Mouse (Mus musculus) forebrain, embryonic 15.5 days (tissue): Measurements from ENCODE around the gene Snx11. TPM values are rescaled to one million over a fixed set of nuclear protein-coding genes. Genes with fewer than 3 reads are reported as not detected.

ENCODE experiments used
- ATAC-seq: fragments of 200-750 bp; cut with Nextera tagmentation; replicated peaks from 2 replicates; pipeline ENCODE4 v1.8.0; 2017; ENCODE audit warnings: mild to moderate bottlenecking, moderate TSS enrichment, moderate library complexity
- H3K27ac ChIP-seq: fragments of 300-500 bp; sonication (generic); replicated peaks from 2 replicates; pipeline ENCODE4 v1.5.1; 2015; ENCODE audit warnings: mild to moderate bottlenecking, inconsistent platforms
- H3K27me3 ChIP-seq: fragments of 300-500 bp; sonication (generic); 2 replicates; pipeline ENCODE4 v1.6.1; 2015; ENCODE audit warnings: inconsistent platforms
- H3K36me3 ChIP-seq: fragments of 300-500 bp; sonication (generic); 2 replicates; pipeline ENCODE4 v1.6.1; 2015; ENCODE audit warnings: mild to moderate bottlenecking, inconsistent platforms
- H3K4me1 ChIP-seq: fragments of 300-500 bp; sonication (generic); 2 replicates; pipeline ENCODE4 v1.6.1; 2015; ENCODE audit warnings: inconsistent platforms
- H3K4me2 ChIP-seq: fragments of 300-500 bp; sonication (generic); replicated peaks from 2 replicates; pipeline ENCODE4 v1.6.1; 2015; ENCODE audit warnings: mild to moderate bottlenecking, inconsistent platforms
- H3K4me3 ChIP-seq: fragments of 300-500 bp; sonication (generic); 2 replicates; pipeline ENCODE4 v1.5.1; 2015; ENCODE audit warnings: mild to moderate bottlenecking, inconsistent platforms
- H3K9ac ChIP-seq: fragments of 300-500 bp; sonication (generic); replicated peaks from 2 replicates; pipeline ENCODE4 v1.6.1; 2015; ENCODE audit warnings: mild to moderate bottlenecking, inconsistent platforms
- H3K9me3 ChIP-seq: fragments of 300-500 bp; sonication (generic); 2 replicates; pipeline ENCODE4 v1.6.1; 2016; ENCODE audit warnings: inconsistent platforms
- WGBS: fragments of 180-500 bp; shearing (Covaris S2); methylation state at CpG from one replicate; pipeline ENCODE4 v1.1.7; 2015; ENCODE audit warnings: mixed read lengths; 5-methylcytosine and 5-hydroxymethylcytosine counted together
- polyA plus RNA-seq: library from polyadenylated mRNA; unstranded; fragments of >200 nt; fragmentation: Nextera tagmentation; extraction: Ambion mirVana; gene quantifications from 2 replicates; pipeline ENCODE4 v1.2.1, GENCODE M21; 2015

Snx11 gene
- polyA plus RNA-seq, 1 experiment from 2014 or later = 45.4 TPM

DNA sequence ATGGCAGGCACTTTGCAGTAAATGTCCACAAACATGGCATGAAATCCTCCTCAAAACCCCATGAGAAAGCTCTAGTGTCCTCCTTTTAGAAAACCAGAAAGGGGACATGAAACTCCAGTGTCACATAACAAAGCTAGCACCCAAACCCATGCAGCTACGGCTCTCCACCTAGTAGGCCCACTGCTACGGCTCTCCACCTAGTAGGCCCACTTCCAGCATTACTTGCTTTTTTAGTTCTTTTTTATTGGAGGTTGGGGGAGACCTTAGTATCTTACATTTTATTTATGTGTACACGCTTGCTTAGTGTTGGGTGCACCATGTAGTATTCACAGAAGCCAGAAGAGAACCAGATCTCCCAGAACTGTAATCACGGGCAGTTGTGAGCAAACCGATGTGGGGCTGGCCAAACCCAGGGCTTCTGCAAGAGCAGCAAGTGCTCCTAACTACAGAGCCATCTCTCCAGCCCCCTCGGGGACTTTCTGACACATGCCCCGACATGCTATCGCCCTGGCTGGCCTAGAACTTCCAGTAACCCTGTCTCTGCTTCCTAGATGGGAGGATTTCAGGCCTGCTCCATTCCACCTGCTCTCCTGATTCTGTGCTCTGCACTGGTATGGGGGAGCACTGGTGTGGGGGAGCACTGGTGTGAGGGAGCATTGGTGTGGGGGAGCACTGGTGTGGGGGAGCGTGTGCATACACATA lies 5.9 kb downstream of the Snx11 start:
- Histone ChIP-seq H3K36me3 (peaks cover 54% of the 10 kb centered on the region), H3K4me1 (peaks cover 34% of the 10 kb centered on the region), H3K27me3 (no peaks in the 10 kb centered on the region), H3K9me3 (no peaks in the 10 kb centered on the region), H3K4me2 (no peak overlapping the region), H3K9ac (no peak overlapping the region), H3K27ac (no peak overlapping the region), H3K4me3 (no peak overlapping the region)
- 97% methylated on average over 9 of the region's 9 CpGs for WGBS
- no peak for ATAC-seq

DNA sequence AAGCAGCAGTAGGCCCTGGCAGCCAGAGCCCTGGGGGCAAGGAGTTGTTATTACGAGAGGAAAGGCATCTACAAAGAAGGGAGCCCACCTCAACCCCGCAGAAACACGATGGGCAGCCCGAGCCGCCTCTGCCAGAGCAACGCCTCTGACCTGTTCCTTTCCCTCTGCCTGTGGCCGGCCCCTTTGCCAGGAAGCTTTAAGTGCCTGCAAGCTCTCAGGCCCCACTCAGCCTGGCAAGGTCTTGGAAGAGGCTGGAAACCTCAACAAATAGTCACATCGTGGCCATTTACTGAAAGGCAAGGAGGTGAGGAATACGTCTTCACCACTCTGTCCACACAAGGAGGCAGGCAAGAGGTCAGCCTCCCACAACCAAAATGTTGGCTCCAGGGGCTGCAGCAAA lies 9.1 kb downstream of the Snx11 start:
- no peaks in the 10 kb centered on the region for H3K9me3 ChIP-seq
- no peak overlapping the region for H3K4me2 ChIP-seq
- no peak overlapping the region for H3K9ac ChIP-seq
- 73% methylated on average over 9 of the region's 9 CpGs for WGBS
- H3K36me3 ChIP-seq = peaks cover 49% of the 10 kb centered on the region
- no peak for ATAC-seq
- peak overlapping the region; percentile 51 for H3K27ac ChIP-seq
- H3K27me3 ChIP-seq = no peaks in the 10 kb centered on the region
- no peak overlapping the region for H3K4me3 ChIP-seq
- H3K4me1 ChIP-seq = peaks cover 24% of the 10 kb centered on the region

DNA sequence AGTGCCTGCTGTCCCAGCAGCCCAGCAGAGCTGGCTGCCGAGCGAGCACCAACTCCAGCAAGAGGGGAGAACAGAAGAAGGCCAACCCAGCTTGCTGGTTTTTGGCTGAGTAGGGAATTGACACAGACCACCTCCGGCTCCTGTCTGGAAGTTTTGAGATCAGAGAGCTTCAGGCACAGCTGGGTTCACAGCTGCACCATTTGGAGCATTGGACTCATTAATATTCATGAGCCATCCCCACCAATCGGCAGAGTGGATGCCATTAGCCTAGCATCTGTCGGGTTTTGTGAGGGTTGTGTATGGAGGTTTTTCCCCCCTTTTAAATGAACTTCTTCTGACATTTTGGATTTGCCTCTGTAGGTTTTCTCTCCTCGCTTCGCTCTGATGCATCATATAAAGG lies 10.3 kb downstream of the Snx11 start:
- 22% methylated on average over 7 of the region's 7 CpGs for WGBS
- ATAC-seq = peak; percentile 69
- Histone ChIP-seq H3K4me2 (no peak overlapping the region), H3K27ac (peak overlapping the region; percentile 51), H3K4me3 (no peak overlapping the region), H3K36me3 (peaks cover 38% of the 10 kb centered on the region), H3K9me3 (no peaks in the 10 kb centered on the region), H3K27me3 (no peaks in the 10 kb centered on the region), H3K9ac (no peak overlapping the region), H3K4me1 (peaks cover 24% of the 10 kb centered on the region)

DNA sequence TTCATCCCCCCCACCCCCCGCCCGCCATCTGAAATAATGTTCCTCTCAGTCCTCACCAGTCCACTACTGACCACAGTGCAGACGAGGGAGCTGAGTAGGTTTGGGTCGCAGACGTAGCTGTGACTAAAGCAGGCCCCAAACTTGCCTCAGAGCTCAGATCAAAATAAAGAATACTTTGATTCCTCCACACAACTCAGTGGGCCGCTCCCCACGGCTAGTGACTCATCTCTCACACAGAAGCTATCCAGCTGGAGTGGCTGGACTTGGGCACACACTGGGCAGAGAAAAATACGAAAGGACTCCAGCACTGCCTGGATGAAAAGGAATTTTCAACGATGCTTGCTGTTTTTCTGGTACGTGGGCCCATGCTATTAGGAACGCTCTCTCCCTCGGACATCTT lies 10.8 kb downstream of the Snx11 start:
- H3K36me3 ChIP-seq = peaks cover 33% of the 10 kb centered on the region
- 69% methylated on average over 12 of the region's 12 CpGs for WGBS
- H3K4me2 ChIP-seq = no peak overlapping the region
- ATAC-seq = no peak
- H3K4me1 ChIP-seq = peaks cover 24% of the 10 kb centered on the region
- no peak overlapping the region for H3K9ac ChIP-seq
- H3K9me3 ChIP-seq = no peaks in the 10 kb centered on the region
- peak overlapping the region; percentile 51 for H3K27ac ChIP-seq
- H3K27me3 ChIP-seq = no peaks in the 10 kb centered on the region
- H3K4me3 ChIP-seq = no peak overlapping the region

DNA sequence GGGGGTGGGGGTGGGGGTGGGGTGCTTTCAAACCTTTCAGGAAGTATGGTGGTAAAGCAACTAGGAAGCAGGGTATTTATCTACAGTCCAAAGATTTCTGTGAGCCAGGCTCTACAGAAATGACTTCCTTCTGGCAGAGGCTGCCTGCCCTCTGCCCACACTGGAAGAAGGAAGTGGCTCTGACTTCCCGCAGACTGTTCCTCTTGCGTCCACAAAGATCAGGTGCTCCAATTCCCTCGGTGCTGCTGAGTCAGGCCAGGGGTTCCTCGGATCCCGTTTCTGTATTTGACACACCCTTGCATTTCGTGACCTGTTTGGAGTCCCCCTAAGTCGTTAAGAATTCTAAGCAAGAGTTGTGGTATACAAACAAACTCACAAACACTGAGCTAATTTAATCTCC lies 11.7 kb downstream of the Snx11 start:
- H3K36me3 ChIP-seq = peaks cover 24% of the 10 kb centered on the region
- H3K4me3 ChIP-seq = no peak overlapping the region
- no peaks in the 10 kb centered on the region for H3K9me3 ChIP-seq
- H3K27me3 ChIP-seq = no peaks in the 10 kb centered on the region
- H3K9ac ChIP-seq = no peak overlapping the region
- no peak overlapping the region for H3K4me2 ChIP-seq
- no peak for ATAC-seq
- peaks cover 24% of the 10 kb centered on the region for H3K4me1 ChIP-seq
- 72% methylated on average over 7 of the region's 7 CpGs for WGBS
- H3K27ac ChIP-seq = no peak overlapping the region

DNA sequence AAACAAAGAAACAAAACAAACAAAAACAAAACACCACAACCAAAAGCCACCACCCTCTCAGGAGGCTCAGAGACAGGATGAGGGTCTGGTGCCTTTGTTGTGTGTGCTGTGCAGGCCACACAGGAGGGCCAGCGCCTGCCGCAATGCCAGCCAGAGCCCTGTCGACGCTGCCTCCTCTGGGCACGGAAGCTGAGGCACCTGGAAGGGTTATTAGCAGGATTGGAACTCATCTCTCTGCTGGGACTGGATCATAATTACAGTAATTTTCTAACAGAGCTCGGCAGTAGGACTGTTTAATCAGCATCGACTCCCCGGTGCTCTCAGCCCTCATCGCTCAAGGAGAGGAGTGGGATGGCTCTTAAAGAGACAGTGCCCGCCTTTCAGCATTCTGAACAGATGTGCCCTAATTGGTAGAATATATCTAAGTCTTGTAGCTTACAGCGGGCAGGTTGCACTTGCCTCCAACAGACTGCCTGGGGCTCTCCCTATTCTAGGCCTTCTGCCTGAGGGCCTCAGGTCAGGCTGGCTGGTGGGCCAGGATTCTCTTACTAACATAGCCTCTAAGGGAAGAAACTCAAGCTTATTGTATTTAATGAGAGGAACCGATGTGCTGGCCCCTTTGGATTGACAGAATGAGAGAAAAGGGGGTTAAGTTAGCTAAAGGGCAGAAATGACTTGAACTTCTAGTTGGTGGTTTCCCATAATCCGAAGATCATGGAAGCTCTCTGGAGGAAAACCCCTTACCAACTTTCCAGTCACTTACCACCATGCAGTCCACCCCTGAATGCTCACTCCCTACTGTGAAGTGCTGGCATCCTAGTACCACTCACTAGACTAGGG lies 12.6 kb downstream of the Snx11 start:
- Histone ChIP-seq H3K27ac (no peak overlapping the region; the same call in 1 of the 2 replicates), H3K4me1 (peaks cover 24% of the 10 kb centered on the region), H3K9me3 (no peaks in the 10 kb centered on the region), H3K4me3 (no peak overlapping the region), H3K27me3 (no peaks in the 10 kb centered on the region), H3K9ac (no peak overlapping the region), H3K4me2 (no peak overlapping the region), H3K36me3 (peaks cover 15% of the 10 kb centered on the region; the same call in 1 of the 2 replicates)
- 27% methylated on average over 13 of the region's 13 CpGs for WGBS
- ATAC-seq = peak; percentile 47; the same call in 1 of the 2 replicates

DNA sequence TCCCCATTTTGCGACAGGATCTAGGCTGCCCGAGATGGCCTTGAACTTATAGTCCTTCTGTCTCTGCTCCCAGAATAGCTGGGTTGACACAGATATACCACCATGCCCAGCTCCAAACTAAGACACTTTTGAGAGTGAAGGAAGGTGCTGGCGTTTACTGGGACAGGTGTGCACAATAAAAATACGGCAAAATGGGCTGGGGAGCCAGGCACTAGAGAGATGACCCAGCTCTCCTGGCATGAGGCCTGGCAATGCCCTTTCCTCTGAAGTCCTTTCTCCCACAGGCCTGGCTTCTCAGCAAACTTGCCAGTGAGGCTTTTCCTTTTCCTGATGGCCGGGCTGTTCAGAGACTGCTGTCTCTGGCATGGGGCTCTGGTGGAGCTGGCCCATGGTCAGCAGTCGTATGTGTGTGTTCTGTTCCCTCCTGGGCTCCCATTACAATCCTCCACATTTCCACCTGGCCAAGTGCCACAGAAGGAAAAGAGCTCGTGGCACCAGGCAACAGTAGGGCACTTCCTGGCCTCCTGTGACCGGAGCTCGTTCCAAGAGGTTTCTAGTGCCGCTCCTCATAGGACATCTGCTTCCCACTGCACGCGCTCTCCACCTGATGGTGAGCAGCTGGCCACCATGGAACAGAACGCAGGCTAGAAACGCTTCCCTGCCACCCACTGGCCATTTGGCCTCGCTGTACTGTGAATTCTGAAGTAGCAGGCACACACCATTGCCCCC lies 14.5 kb downstream of the Snx11 start:
- Histone ChIP-seq H3K4me2 (no peak overlapping the region), H3K9me3 (no peaks in the 10 kb centered on the region), H3K27me3 (no peaks in the 10 kb centered on the region), H3K4me1 (peaks cover 24% of the 10 kb centered on the region), H3K36me3 (0 out of 2 replicates have a peak, but pooled peaks cover 2% of the 10 kb centered on the region), H3K4me3 (no peak overlapping the region), H3K27ac (no peak overlapping the region), H3K9ac (no peak overlapping the region)
- WGBS = 65% methylated on average over 15 of the region's 15 CpGs
- no peak for ATAC-seq

DNA sequence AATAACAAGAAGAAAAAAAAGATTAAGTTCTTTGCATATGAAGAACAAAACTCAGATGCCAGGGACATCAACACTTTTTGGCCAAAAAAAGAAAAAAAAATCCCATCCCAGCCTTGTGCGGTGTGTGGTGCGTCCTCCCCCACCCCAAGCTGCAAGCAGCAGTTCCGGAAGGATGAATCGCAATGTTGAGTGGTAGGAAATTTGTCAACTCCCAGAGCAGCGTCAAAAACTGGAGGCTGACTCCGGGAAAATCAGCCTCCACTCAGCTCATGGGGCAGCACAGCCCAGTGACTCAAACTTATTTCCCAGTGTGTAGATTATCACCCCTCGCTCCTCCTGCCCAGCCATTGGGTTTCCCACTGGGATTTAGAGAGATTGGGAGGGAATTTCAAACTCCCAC lies 15.4 kb downstream of the Snx11 start:
- no peak for ATAC-seq
- 72% methylated on average over 7 of the region's 7 CpGs for WGBS
- Histone ChIP-seq H3K27ac (no peak overlapping the region), H3K27me3 (no peaks in the 10 kb centered on the region), H3K4me2 (no peak overlapping the region), H3K4me3 (no peak overlapping the region), H3K9me3 (no peaks in the 10 kb centered on the region), H3K4me1 (peaks cover 15% of the 10 kb centered on the region), H3K9ac (no peak overlapping the region), H3K36me3 (no peaks in the 10 kb centered on the region)

DNA sequence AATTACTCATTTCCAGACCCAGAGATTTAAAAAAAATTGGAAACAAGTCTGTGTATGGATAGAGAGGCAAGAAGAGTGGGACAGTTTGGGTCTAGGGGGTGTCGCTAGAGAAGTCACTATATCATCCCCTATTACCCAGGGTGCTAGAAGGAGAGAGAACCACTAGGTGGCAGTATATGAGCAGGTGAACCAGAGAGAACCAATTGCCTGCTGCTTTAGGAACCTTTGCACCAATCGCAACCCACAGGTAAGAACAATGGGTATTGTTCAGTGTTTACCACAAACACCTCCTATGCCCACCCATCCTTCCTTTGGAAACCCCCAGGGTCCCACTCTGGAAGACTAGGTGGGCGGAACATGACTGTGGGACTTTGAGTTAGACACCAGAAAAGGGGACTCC lies 17.3 kb downstream of the Snx11 start:
- ATAC-seq = no peak; the same call in 1 of the 2 replicates
- Histone ChIP-seq H3K36me3 (no peaks in the 10 kb centered on the region), H3K27me3 (no peaks in the 10 kb centered on the region), H3K4me3 (no peak overlapping the region), H3K4me1 (0 out of 2 replicates have a peak, but pooled peaks cover 9% of the 10 kb centered on the region), H3K27ac (no peak overlapping the region), H3K9me3 (no peaks in the 10 kb centered on the region), H3K9ac (no peak overlapping the region), H3K4me2 (no peak overlapping the region)
- 45% methylated on average over 3 of the region's 3 CpGs for WGBS

DNA sequence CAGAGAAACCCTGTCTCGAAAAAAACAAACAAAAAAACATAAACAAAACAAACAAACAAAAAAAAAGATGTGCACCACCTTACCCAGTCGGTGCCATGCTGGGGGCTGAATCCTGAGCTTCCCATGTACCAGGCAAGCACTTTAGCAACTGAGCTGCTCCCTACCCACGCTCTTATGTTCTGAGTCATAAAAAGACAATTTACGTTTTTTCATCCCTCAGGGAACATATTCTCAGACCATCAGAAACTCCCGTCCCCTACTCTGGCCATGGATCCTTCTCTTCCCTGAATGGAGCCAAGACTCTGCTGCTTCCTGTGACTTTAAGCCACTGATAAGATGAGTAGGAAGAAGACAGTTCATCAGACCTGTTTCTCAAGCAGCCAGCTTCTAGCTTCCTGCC lies 19.0 kb downstream of the Snx11 start:
- H3K27ac ChIP-seq = no peak overlapping the region
- no peak for ATAC-seq
- no peaks in the 10 kb centered on the region for H3K27me3 ChIP-seq
- H3K9me3 ChIP-seq = no peaks in the 10 kb centered on the region
- no peaks in the 10 kb centered on the region for H3K4me1 ChIP-seq
- 82% methylated on average over 5 of the region's 5 CpGs for WGBS
- no peak overlapping the region for H3K4me3 ChIP-seq
- no peaks in the 10 kb centered on the region for H3K36me3 ChIP-seq
- H3K4me2 ChIP-seq = no peak overlapping the region
- H3K9ac ChIP-seq = no peak overlapping the region

DNA sequence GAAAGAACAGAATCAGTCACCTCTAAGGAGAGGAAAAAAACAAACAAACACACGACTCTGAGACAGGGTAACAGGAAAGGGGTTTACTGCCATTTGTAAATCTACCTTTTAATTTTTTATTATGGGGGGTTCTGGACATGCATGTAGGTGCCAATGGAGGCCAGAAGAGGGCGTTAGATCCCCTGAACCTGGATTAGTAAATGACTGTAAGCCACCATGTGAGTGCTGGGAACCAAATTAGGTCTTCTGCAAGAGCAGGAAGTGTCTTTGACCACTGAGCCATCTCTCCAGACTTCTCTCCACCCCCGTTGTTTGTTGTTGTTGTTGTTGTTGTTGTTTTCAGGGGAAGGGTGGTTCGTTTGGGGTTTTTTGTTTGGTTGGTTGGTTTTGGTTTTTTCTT lies 19.9 kb downstream of the Snx11 start:
- Histone ChIP-seq H3K9me3 (no peaks in the 10 kb centered on the region), H3K27me3 (no peaks in the 10 kb centered on the region), H3K4me2 (no peak overlapping the region), H3K4me1 (no peaks in the 10 kb centered on the region), H3K36me3 (no peaks in the 10 kb centered on the region), H3K4me3 (no peak overlapping the region), H3K9ac (no peak overlapping the region), H3K27ac (no peak overlapping the region)
- no peak for ATAC-seq
- 60% methylated on average over 4 of the region's 4 CpGs for WGBS

DNA sequence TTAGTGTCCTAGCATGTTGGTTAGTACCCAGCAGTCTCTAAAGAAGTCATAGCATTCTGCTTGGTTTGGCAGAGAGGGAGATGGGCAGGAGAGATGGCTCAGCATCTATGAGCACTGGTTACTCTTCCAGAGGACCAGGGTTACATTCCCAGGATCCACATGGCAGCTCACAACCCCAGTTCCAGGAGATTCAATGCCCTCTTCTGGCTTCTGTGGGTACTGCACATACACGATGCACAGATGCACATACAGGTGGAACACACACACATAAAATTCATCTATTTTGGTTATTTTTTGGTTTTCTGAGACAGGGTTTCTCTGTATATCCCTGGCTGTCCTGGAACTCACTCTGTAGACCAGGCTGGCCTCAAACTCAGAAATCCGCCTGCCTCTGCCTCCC lies 22.1 kb downstream of the Snx11 start:
- no peak overlapping the region for H3K27ac ChIP-seq
- H3K9me3 ChIP-seq = no peaks in the 10 kb centered on the region
- no peak for ATAC-seq
- H3K4me3 ChIP-seq = no peak overlapping the region
- H3K4me2 ChIP-seq = no peak overlapping the region
- H3K27me3 ChIP-seq = no peaks in the 10 kb centered on the region
- 96% methylated on average over 2 of the region's 2 CpGs for WGBS
- no peak overlapping the region for H3K9ac ChIP-seq
- no peaks in the 10 kb centered on the region for H3K36me3 ChIP-seq
- H3K4me1 ChIP-seq = no peaks in the 10 kb centered on the region
